Mouse (Mus musculus) erythroblast, embryonic 14.5 days (primary cell): ENCODE data around the gene Nfatc2.

ENCODE experiments used
- GATA1 ChIP-seq: IDR thresholded peaks from 2 replicates; pipeline ENCODE4 v1.6.1; 2012; ENCODE audit warnings: low read length, inconsistent platforms, mixed read lengths
- TAL1 ChIP-seq: IDR thresholded peaks from 3 replicates; pipeline ENCODE4 v1.6.1; 2012; ENCODE audit warnings: low read length, inconsistent platforms, mixed read lengths

- TF ChIP-seq TAL1 (no peak), GATA1 (no peak)
Observed at GRCm38 (mm10) chr2:168626385-168626784, 24.9 kb upstream of the Nfatc2 start.
